Mouse (Mus musculus): Measurements from ENCODE around the gene Nrg4.
"Not testable (repeated sequence)": the region's sequence is repeated elsewhere in the genome, so short reads cannot be mapped to it uniquely, and the experiment has no call there.

The Nrg4 gene

GRCm38 (mm10) chr9:55313619-55314261, 12.9 kb downstream of the Nrg4 start:
- DNase-seq, result no peak

- peak; percentile 59 for DNase-seq
Measured at GRCm38 (mm10) chr9:55311560-55311959, 15.1 kb downstream of the Nrg4 start.

- no peak for DNase-seq
Measured at GRCm38 (mm10) chr9:55308455-55308854, 18.2 kb downstream of the Nrg4 start.

GRCm38 (mm10) chr9:55307557-55307956, 19.1 kb downstream of the Nrg4 start:
- no peak for DNase-seq

- no peak for DNase-seq
Measured at GRCm38 (mm10) chr9:55307066-55307465, 19.6 kb downstream of the Nrg4 start.

- DNase-seq, result no peak
Measured at GRCm38 (mm10) chr9:55296221-55296620, 30.4 kb downstream of the Nrg4 start.

- no peak for DNase-seq
Measured at GRCm38 (mm10) chr9:55291966-55292365, 34.7 kb downstream of the Nrg4 start.

- no peak for DNase-seq
Measured at GRCm38 (mm10) chr9:55289475-55290198, 37.0 kb downstream of the Nrg4 start.

- no peak for DNase-seq
Measured at GRCm38 (mm10) chr9:55285197-55285596, 41.4 kb downstream of the Nrg4 start.

GRCm38 (mm10) chr9:55283516-55283915, 43.1 kb downstream of the Nrg4 start:
- DNase-seq, result peak; percentile 39

- no peak for DNase-seq
Measured at GRCm38 (mm10) chr9:55279114-55279825, 47.4 kb downstream of the Nrg4 start.

GRCm38 (mm10) chr9:55277562-55277961, 49.1 kb downstream of the Nrg4 start:
- DNase-seq, result no peak

GRCm38 (mm10) chr9:55273906-55274305, 52.7 kb downstream of the Nrg4 start:
- DNase-seq, result no peak

GRCm38 (mm10) chr9:55271960-55272560, 54.6 kb downstream of the Nrg4 start:
- DNase-seq, result no peak

GRCm38 (mm10) chr9:55264356-55265302, 62.0 kb downstream of the Nrg4 start:
- no peak for DNase-seq

- DNase-seq, result no peak
Measured at GRCm38 (mm10) chr9:55259741-55260140, 66.9 kb downstream of the Nrg4 start.

GRCm38 (mm10) chr9:55257105-55257504, 69.5 kb downstream of the Nrg4 start:
- DNase-seq, result no peak

- no peak for DNase-seq
Measured at GRCm38 (mm10) chr9:55255604-55256003, 71.0 kb downstream of the Nrg4 start.

GRCm38 (mm10) chr9:55255056-55255455, 71.6 kb downstream of the Nrg4 start:
- no peak for DNase-seq

- no peak for DNase-seq
Measured at GRCm38 (mm10) chr9:55253849-55254248, 72.8 kb downstream of the Nrg4 start.

GRCm38 (mm10) chr9:55252097-55252496, 74.5 kb downstream of the Nrg4 start:
- not testable (repeated sequence) for DNase-seq

- DNase-seq, result no peak
Measured at GRCm38 (mm10) chr9:55250595-55251247, 75.9 kb downstream of the Nrg4 start.

All from liver (tissue).